Mouse (Mus musculus) small intestine, adult 10 weeks (tissue): ENCODE measurements around the gene Hlcs. TPM values are rescaled to one million over a fixed set of nuclear protein-coding genes. Genes with fewer than 3 reads are reported as not detected.

Experiments used
- polyA plus RNA-seq: library from polyadenylated mRNA; stranded (reverse); fragments of 350-450 nt; fragmentation: Illumina TruSeq; extraction: RNeasy Lipid Tissue Mini Kit (QIAGEN cat#74804); gene quantifications from one replicate; pipeline ENCODE4 v1.2.3, GENCODE M21; 2014; ENCODE audit warnings: low replicate concordance

The Hlcs gene
- 3.5 TPM for polyA plus RNA-seq

GRCm38 (mm10) chr16:94313229-94314030 is at the start of gene Hlcs:
Gene Hlcs, minus strand, starts transcription at chr16:94313571.

GRCm38 (mm10) chr16:94327781-94328711 is 14.7 kb upstream of the Hlcs start, which contains the start of gene Ripply3:
Gene Ripply3, plus strand, starts transcription at chr16:94328420.

GRCm38 (mm10) chr16:94084711-94085602 is 228.4 kb downstream of the Hlcs start, which contains the start of gene Sim2:
Gene Sim2, plus strand, starts transcription at chr16:94084931.

Other genes with a start within 250 kb of the Hlcs start
- not detected for gene Sim2, start 228.6 kb downstream of the Hlcs start, polyA plus RNA-seq
- gene Ripply3, start 14.8 kb upstream of the Hlcs start, polyA plus RNA-seq = 2.4 TPM
- 75.2 TPM for gene Ttc3, start 57.0 kb upstream of the Hlcs start, polyA plus RNA-seq
- gene Pigp, start 58.3 kb upstream of the Hlcs start, polyA plus RNA-seq = 358 TPM
- 10.6 TPM for gene Vps26c, start 213.3 kb upstream of the Hlcs start, polyA plus RNA-seq